Mouse (Mus musculus) testis, adult 2 months (tissue): ENCODE measurements around the gene Vmn1r22. TPM values are rescaled to one million over a fixed set of nuclear protein-coding genes. Genes with fewer than 3 reads are reported as not detected.
"Not testable (repeated sequence)": the region's sequence is repeated elsewhere in the genome, so short reads cannot be mapped to it uniquely, and the experiment has no call there.

Source experiments
- H3K27ac ChIP-seq: fragments of 200-500 bp; 2 replicates; pipeline ENCODE4 v1.5.1; 2012; ENCODE audit warnings: low read depth, low read length; ENCODE audit not compliant: control insufficient read depth, insufficient read depth
- H3K27me3 ChIP-seq: fragments of 200-500 bp; 2 replicates; pipeline ENCODE4 v1.6.1; 2012; ENCODE audit warnings: mild to moderate bottlenecking, low read length, moderate library complexity; ENCODE audit not compliant: control insufficient read depth, insufficient read depth
- H3K36me3 ChIP-seq: fragments of 200-500 bp; 2 replicates; pipeline ENCODE4 v1.6.1; 2012; ENCODE audit warnings: mild to moderate bottlenecking, low read length; ENCODE audit not compliant: control insufficient read depth, insufficient read depth
- H3K4me1 ChIP-seq: fragments of 200-500 bp; 2 replicates; pipeline ENCODE4 v1.6.1; 2012; ENCODE audit warnings: low read length; ENCODE audit not compliant: control insufficient read depth, insufficient read depth
- H3K4me3 ChIP-seq: fragments of 200-500 bp; 2 replicates; pipeline ENCODE4 v1.5.1; 2012; ENCODE audit warnings: low read depth, mild to moderate bottlenecking, low read length, moderate library complexity, mixed read lengths; ENCODE audit not compliant: control insufficient read depth
- CTCF ChIP-seq: fragments of 200-500 bp; IDR thresholded peaks from 2 replicates; pipeline ENCODE4 v1.5.1; 2012; ENCODE audit warnings: low read depth, mild to moderate bottlenecking, inconsistent platforms, low read length, moderate library complexity; ENCODE audit not compliant: control insufficient read depth, insufficient read depth, insufficient replicate concordance
- POLR2A ChIP-seq: fragments of 200-500 bp; IDR thresholded peaks from 2 replicates; pipeline ENCODE4 v1.6.1; 2012; ENCODE audit warnings: low read depth, mild to moderate bottlenecking, inconsistent platforms, low read length, moderate library complexity; ENCODE audit not compliant: control insufficient read depth
- polyA plus RNA-seq: library from polyadenylated mRNA; depleted of rRNA; stranded (reverse); fragments of >200 nt; gene quantifications from 2 replicates; pipeline ENCODE4 v1.2.3, GENCODE M21; 2012; rRNA removed

Gene Vmn1r22
- not detected in 2 replicates for polyA plus RNA-seq

- H3K36me3 ChIP-seq, result no peaks in the 10 kb centered on the region
- no peak for TF ChIP-seq POLR2A
- TF ChIP-seq CTCF, result no peak
Observed at GRCm38 (mm10) chr6:57907928-57908327, at the start of gene Vmn1r22. Vmn1r22 (minus strand) TSS chr6:57908028.

DNA sequence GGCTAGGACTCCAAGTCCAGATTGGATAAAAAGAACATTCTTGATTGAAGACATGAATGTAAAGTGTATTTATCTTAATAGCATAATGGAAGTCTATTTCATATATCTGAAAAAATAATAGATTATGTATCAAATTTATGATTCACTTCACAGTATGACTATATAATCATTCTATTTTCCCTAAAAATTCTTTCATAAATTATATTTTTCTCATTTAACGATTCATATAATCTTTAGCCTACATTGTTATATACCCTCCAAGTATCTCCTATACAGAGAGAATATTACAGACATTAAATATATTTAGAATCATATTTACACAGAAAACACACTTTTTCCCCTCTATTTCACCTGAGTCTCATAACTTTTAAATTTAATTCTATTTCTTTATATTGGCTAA, 18.9 kb upstream of the Vmn1r22 start, which contains the start of gene Vmn1r23:
TSS of gene Vmn1r23 (minus strand) at position 101 of the 400 bp plus-strand sequence.
- TF ChIP-seq POLR2A (no peak), CTCF (no peak)
- Histone ChIP-seq H3K4me3 (no peak within 1 kb of the TSS), H3K4me1 (no peaks in the 10 kb centered on the region), H3K36me3 (no peaks in the 10 kb centered on the region), H3K27ac (no peak within 1 kb of the TSS), H3K27me3 (no peaks in the 10 kb centered on the region)

More at GRCm38 (mm10) chr6:57907928-57908327, at the start of gene Vmn1r22:
- Histone ChIP-seq H3K27ac (no peak within 1 kb of the TSS), H3K4me3 (no peak within 1 kb of the TSS), H3K27me3 (no peaks in the 10 kb centered on the region), H3K4me1 (no peaks in the 10 kb centered on the region)

DNA sequence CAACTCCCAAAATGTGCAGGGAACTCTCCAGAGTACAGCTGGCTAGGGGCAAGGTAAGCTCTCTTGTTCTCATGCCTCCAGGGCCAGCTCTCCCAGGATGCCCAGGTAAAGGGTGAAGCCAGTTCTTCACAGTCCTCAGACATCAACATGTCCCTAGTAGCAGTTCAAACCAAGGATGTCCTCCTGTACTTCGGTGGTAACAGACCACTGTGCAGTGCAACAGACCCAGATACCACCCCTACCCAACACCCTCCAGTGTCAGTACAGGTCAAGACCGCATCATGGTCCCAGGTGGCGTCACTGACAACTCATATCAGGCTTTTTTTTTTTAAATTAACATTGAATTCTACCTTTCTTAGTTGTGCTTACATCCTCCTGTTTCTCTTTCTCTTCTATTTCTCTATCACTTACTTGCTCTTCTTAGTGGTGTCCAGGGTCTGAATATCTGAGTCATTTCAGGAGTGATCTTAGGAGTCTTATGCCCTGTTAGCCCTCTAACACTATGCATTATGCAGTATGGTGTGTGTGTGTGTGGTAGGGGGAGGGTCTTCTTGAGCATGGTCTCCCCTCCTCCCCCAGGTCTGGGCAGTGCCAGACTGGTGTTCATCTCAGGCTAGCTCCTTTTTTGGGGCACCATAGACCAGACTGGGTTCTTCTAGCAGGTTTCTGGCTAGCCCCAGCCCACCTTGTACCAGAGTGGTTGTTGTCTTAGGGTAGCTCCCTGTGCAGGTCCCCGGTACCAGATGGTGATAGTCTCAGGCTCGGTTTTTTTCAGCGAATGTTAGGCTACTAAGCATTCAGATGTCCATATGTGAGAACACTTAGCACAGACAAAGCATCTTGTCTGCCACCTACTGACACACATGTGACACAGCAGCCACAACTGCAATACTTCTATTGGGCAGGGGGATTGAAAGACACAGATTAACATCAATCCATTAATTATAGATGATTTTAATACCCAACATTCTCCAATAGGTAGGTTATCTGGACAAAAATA, 48.5 kb downstream of the Vmn1r22 start:
- Histone ChIP-seq H3K27me3 (no peaks in the 10 kb centered on the region), H3K36me3 (no peaks in the 10 kb centered on the region), H3K27ac (no peak overlapping the region), H3K4me3 (no peak overlapping the region), H3K4me1 (no peaks in the 10 kb centered on the region)
- no peak; the same call in 1 of the 2 replicates for TF ChIP-seq CTCF
- no peak for TF ChIP-seq POLR2A

- not testable (repeated sequence) for H3K4me3 ChIP-seq, H3K27ac ChIP-seq, H3K36me3 ChIP-seq, H3K4me1 ChIP-seq, H3K27me3 ChIP-seq
Observed at GRCm38 (mm10) chr6:57851177-57851576, 56.7 kb downstream of the Vmn1r22 start.

GRCm38 (mm10) chr6:57850286-57850685, 57.5 kb downstream of the Vmn1r22 start, which contains the start of gene Vmn1r21:
Vmn1r21 (minus strand) TSS chr6:57850343.
- H3K4me3 ChIP-seq, result no peak within 1 kb of the TSS
- no peak within 1 kb of the TSS for H3K27ac ChIP-seq
- H3K27me3 ChIP-seq, result no peaks in the 10 kb centered on the region
- no peaks in the 10 kb centered on the region for H3K4me1 ChIP-seq
- TF ChIP-seq CTCF (no peak), POLR2A (no peak)
- no peaks in the 10 kb centered on the region for H3K36me3 ChIP-seq

Other genes with a start within 250 kb of the Vmn1r22 start
- 1.2 and 1.6 TPM in 2 replicates for gene Pyurf, start 215.9 kb downstream of the Vmn1r22 start, polyA plus RNA-seq
- gene Lancl2, start 205.5 kb downstream of the Vmn1r22 start, polyA plus RNA-seq, result 71.1 and 87.9 TPM in 2 replicates
- 1.1 and 1.2 TPM in 2 replicates for gene Vopp1, start 82.9 kb downstream of the Vmn1r22 start, polyA plus RNA-seq
- gene Vmn1r21, start 57.7 kb downstream of the Vmn1r22 start, polyA plus RNA-seq, result 0.14 and 0.36 TPM in 2 replicates
- not detected in 2 replicates for gene Vmn1r23, start 18.8 kb upstream of the Vmn1r22 start, polyA plus RNA-seq
- not detected in 2 replicates for gene Vmn1r24, start 53.5 kb upstream of the Vmn1r22 start, polyA plus RNA-seq
- not detected in 2 replicates for gene Vmn1r25, start 72.8 kb upstream of the Vmn1r22 start, polyA plus RNA-seq
- gene Vmn1r26, start 107.1 kb upstream of the Vmn1r22 start, polyA plus RNA-seq, result not detected in 2 replicates